Mouse (Mus musculus): ENCODE measurements at regions not wholly inside any gene's neighbourhood (a gene's known extent, or its start where the extent isn't known, plus 50 kb on each side); places are given as distances from the start of the nearest gene placed in this dataset.

DNA sequence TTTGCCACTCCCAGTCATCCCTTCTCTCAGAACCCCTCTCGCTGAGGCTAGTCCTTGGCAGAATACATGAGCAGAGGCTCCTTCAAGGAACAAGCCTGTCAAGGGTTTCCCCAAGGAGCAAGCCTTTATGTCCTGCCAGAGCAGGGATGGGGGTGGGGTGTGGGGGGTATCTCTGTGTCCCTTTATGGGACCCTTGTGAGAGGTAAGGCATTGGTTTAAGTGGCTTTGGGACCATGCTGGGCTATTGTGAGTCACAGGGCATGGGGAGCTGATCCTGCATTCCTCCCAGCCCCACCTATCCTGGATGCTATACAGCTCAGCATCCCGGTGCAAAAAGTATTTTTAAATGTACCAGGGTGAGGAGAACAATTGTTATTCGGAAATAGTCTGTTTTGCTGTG, 641.1 kb upstream of the Fam19a5 start:
- DNase-seq (ENCODE audit: low spot score) = no peak

DNA sequence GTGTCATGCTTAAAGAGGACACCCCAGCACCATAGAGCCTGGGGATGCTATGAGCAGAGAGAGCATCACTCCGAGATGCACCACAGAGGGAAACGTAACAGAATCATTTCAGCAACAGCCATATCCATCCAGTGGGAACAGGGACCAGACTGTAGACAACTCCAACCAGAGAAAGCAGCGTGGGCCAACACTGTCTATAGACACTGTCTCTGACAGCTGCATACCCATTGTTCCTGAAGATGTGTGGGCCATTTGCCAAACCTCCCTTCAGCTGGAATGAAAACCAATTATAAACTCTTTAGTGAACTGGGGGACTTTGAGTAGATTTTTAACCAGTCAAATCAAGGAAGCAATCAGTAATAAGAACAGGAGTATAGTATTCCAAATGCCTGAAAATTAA, 630.8 kb upstream of the Fam19a5 start:
- no peak for DNase-seq (ENCODE audit: low spot score)

DNA sequence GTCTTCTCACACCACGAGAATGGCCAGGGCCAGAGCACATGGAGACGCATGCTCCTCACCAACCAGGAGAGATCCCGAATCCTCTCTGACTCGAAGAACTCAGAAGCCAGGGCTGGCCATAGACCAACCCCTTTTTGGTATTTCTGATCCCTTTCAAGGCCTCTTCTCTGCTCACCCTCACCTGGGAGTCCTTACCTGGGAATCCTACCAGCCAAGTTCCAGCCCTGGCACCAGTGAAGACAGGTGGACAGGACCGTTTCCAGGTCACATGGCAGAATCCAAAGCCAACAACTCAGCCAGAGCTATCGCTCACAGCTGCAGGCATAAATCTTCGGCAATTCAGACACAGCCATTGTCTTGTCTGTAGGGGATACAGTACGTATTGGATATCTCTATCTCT, 626.2 kb upstream of the Fam19a5 start:
- DNase-seq (ENCODE audit: low spot score) = no peak

DNA sequence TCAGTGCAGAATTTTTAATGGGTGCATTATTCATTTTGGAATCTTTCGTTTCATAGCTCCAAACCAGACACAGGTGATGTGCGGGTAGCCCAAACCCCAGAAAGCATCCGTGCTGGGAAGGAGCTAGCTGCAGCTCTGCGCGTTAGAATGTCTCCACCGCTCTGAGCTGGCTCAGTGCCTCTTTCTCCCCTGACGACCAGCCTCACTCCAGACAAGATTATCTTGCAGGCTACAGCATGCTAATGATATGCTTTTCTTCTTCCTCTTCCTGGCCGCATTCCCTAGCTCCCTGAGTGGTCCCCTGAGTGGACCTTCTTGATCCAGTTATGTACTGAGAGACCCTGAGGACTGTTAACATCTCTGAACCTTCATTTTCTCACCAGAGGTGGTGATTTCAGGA, 624.4 kb upstream of the Fam19a5 start:
- no peak for DNase-seq (ENCODE audit: low spot score)

DNA sequence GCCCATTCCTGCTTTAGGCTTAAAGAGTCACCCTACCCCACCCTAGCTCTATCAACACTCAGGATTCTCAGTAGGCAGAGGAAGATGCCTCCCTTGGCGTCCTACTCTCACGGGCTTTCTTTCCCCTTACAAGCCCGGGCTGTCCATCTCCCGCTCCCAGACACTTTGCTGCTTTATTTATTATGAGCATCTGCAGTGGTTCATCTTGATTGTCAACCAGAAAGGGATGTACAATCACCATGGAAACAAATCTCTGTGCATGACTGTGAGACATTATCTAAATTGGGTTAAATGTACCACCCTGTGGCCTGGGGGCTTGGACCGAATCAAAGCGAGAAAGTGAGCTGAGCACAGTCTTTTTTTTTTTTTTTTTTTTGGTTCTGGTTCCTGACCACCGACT, 623.9 kb upstream of the Fam19a5 start:
- no peak for DNase-seq (ENCODE audit: low spot score)

DNA sequence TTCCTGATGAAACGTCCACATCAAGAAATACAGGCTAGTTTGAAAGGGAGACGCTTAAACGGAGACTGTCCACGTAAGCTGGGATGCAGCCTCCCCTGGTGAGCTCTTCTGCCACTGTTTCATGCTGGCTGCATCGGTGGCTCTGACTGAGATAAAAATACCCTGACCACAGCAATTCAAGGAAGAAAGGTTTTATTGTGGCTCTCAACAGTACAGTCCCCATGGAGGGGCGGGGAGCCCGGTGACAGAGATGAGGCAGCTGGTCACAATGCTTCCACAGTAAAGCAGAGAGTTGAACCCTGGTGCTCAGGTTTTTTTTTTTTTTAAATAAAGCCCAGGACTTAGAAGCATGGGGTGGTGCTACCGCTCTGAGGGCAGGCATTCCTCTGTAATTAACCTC, 622.7 kb upstream of the Fam19a5 start:
- no peak for DNase-seq (ENCODE audit: low spot score)

- DNase-seq (ENCODE audit: low spot score) = no peak
Observed at GRCm38 (mm10) chr15:86925081-86925749, 618.9 kb upstream of the Fam19a5 start.

- peak; percentile 6 for DNase-seq (ENCODE audit: low spot score)
Observed at GRCm38 (mm10) chr15:86932345-86933075, 611.6 kb upstream of the Fam19a5 start.

DNA sequence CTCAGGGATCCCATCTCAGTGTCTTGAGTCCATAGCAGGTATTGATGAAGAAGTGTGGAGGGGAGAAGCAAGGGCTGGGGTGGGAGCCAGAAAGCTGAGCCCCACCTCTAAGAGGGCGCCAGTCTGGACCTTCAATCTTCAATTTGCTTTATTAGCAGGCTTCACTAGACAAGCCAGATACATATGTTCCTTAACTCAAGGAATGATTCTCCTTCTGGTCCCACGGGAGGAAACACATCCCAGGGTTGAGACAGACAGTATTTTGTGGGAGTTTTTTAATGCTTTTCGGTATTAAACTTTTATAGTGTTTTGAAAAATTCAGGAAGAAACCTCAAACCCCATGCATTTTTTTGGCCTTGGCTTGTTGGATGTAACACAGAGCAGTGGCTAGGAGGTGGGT, 606.7 kb upstream of the Fam19a5 start:
- DNase-seq (ENCODE audit: low spot score) = no peak

GRCm38 (mm10) chr15:86944529-86944928, 599.6 kb upstream of the Fam19a5 start:
- no peak for DNase-seq (ENCODE audit: low spot score)

DNA sequence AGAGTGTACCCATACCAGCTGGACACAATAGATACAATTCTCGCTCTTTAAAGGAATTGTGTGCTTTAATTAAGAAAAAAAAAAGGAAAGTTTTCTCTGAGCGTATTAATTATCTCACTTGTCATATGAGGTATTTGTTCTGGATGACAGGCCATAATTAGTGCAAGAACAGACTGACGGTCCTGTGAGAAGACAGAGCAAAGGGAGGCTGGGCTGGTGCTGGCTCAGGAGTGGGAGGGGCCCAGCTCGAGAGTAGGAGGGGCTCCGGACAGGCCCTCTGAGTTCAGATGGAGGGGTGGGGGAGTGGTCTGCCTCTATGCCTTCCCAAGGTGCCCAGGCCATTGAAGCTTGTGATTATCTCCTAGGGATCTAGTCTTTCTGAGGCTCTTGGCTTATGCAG, 591.5 kb upstream of the Fam19a5 start:
- DNase-seq (ENCODE audit: low spot score) = no peak

DNA sequence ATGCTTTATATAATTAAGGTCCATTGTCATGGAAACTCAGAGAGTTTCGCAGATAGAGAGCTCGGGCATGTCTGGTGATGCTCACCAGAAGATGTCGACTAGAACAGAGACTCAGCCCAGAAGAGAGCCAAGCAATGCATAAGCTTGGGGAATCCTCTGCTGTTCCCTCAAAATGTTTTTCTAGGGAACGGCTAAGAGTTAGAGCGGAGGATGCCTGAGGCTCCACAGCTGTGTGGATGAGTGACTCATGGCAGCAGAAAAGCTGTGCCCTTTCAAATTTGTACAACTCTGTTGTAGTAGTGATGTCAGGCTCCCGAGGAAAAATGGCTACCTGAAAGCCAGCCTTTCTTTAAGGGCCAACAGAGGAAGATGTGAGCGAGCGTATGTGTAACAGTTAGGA, 586.2 kb upstream of the Fam19a5 start:
- no peak for DNase-seq (ENCODE audit: low spot score)

- DNase-seq (ENCODE audit: low spot score) = no peak
Observed at GRCm38 (mm10) chr15:86962921-86963320, 581.2 kb upstream of the Fam19a5 start.

DNA sequence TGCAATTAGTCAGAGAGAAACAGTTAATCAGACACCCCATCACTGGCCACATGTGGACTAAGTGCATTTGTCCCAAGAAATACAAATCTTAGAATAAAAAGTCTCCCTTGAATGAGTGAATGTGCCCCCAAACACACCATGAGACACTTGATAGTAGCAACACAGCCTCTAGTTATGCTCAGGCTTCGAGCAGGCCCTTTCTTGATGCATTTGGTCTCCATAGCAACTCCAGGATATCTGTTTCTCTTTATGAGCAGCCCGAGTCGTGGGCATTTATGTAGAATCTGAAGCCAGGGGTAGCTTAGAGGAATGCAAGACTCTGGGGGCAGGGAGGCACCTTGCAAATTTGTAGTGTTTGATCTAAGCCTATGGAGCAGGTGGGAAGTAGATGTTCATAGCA, 580.6 kb upstream of the Fam19a5 start:
- no peak for DNase-seq (ENCODE audit: low spot score)

GRCm38 (mm10) chr15:86971436-86971835, 572.7 kb upstream of the Fam19a5 start:
- no peak for DNase-seq (ENCODE audit: low spot score)

DNA sequence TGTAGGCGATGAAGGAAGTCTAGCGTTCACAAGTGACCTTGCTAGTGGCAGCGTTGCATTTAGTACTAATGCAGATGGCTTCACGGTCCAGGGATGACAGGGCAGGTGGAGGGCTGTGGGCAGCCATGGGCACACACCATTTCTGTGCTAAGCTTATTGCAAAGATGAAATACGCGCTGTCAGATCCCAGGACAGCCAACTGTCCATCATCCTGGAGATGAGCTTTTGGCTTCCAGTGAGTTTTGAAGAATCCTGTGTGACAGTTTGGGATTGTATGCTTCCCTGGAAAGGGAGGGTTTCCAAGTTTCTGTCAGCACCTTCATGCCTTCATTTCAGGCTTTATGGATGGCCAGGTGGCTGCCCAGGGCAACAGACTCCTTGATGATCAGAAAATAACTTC, 547.9 kb upstream of the Fam19a5 start:
- no peak for DNase-seq (ENCODE audit: low spot score)

DNA sequence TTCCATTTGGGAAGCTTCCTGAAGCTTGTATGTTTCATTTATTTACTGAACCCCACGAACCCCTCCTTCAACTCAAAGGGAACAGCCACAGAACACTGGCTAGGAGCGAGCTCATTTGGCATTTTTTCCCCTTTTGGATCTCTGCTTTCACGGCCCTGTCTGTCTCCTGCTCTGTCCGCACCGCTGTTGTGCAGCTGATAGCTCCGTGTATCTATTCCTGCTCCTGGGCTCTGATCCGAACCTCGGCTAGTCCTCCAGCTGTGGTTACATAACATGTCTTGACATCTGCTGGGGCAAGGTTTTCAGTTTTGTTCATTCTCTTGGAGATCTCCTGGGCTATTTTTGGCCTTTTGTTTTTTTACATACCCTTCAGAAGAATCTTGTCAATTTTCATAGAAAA, 525.1 kb upstream of the Fam19a5 start:
- no peak for DNase-seq (ENCODE audit: low spot score)

DNA sequence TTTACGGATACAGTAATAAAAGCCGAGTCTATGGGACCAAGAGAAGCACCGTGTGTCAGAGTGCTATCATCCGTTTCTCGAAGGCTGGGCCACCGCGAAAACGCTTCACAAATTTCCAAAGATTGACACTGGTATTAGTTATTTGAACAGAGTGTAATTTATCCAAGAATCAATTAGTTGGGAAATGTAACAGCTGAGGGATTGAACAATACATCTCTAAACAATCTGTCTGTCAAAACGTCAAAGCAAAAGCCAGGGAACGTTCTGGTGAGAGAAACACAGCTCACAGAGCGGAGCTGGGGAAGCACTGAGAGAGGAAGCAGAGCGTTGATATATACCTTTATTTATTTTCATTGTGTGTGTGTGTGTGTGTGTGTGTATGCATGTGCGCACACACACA, 498.1 kb upstream of the Fam19a5 start:
- DNase-seq (ENCODE audit: low spot score) = no peak

- no peak for DNase-seq (ENCODE audit: low spot score)
Observed at GRCm38 (mm10) chr15:87054186-87054585, 489.9 kb upstream of the Fam19a5 start.

DNA sequence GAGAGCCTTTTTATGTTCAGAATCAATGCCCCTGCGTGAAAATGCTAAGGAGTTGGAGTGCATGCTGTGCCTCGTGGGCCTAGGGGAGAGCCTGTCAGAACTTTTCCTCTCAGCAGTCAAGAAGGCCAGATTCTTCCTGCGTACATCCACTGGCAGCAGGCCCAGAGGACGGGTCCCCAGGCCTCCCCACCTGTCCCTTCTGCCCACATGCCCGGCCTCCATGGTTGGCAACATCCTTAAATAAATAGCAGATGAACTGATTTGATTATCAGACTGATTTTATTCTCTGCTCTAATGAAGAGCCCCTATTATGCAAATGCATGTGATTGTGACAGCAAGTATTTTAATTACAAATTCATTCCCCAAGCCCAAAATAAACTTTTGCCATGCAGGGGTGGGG, 479.2 kb upstream of the Fam19a5 start:
- no peak for DNase-seq (ENCODE audit: low spot score)

- DNase-seq (ENCODE audit: low spot score) = no peak
Observed at GRCm38 (mm10) chr15:87068261-87068660, 475.8 kb upstream of the Fam19a5 start.

DNA sequence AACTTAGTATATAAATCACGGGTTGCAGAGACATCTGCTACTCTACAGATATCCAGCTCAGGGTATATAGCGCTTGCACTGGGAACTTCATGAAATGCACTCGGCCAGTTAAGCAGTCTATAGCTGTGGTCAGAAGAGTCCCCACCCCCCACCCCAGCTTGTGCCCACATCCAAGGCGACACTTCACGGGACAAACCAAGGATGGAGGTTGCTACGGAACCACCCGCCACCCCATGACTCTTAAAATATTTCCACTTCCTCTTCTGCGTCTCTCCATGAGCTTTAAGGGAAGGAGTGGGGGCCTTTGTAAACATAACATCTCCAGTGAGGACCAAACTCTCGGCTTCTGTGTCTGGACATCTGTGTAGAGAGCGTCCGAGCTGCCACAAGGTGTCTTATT, 469.5 kb upstream of the Fam19a5 start:
- no peak for DNase-seq (ENCODE audit: low spot score)

GRCm38 (mm10) chr15:87089827-87090226, 454.3 kb upstream of the Fam19a5 start:
- no peak for DNase-seq (ENCODE audit: low spot score)
